Mouse (Mus musculus) myocyte (in vitro differentiated cells): ENCODE data around the gene Gm17482. TPM values are rescaled to one million over a fixed set of nuclear protein-coding genes. Genes with fewer than 3 reads are reported as not detected.
A peak's percentile ranks its signal among the peaks of the same experiment; 100 is the strongest.

Experiments used
- H3K27me3 ChIP-seq: one replicate; pipeline ENCODE4 v1.6.1; 2011; ENCODE audit not compliant: control insufficient read depth, insufficient read depth, insufficient read length
- H3K36me3 ChIP-seq: one replicate; pipeline ENCODE4 v1.6.1; 2011; ENCODE audit not compliant: control insufficient read depth, insufficient read depth
- H3K4me2 ChIP-seq: one replicate; pipeline ENCODE4 v1.6.1; 2011; ENCODE audit warnings: low read depth, control low read depth
- H3K4me3 ChIP-seq: one replicate; pipeline ENCODE4 v1.5.1; 2011; ENCODE audit warnings: mild to moderate bottlenecking, control low read depth, moderate library complexity
- H3K79me2 ChIP-seq: one replicate; pipeline ENCODE4 v1.6.1; 2011; ENCODE audit not compliant: control insufficient read depth, insufficient read depth
- H3ac ChIP-seq: one replicate; pipeline ENCODE4 v1.6.1; 2011; ENCODE audit not compliant: control insufficient read depth, insufficient read length
- CEBPB ChIP-seq: IDR thresholded peaks from 2 replicates; pipeline ENCODE4 v1.6.1; 2011; ENCODE audit warnings: mild to moderate bottlenecking, moderate library complexity; ENCODE audit not compliant: poor library complexity, insufficient read depth, severe bottlenecking
- E2F4 ChIP-seq: IDR thresholded peaks from one replicate; pipeline ENCODE4 v1.6.1; 2011; ENCODE audit warnings: mild to moderate bottlenecking, control low read depth, moderate library complexity; ENCODE audit not compliant: insufficient read depth
- MAX ChIP-seq: IDR thresholded peaks from one replicate; pipeline ENCODE4 v1.6.1; 2011; ENCODE audit warnings: low read depth, mild to moderate bottlenecking, control low read depth
- MYOD1 ChIP-seq, 3 experiments: IDR thresholded peaks; one replicate each; pipeline ENCODE4 v1.6.1; 2011; ENCODE audit warnings: control low read depth in 2 of 3, low read depth in 2 of 3, mild to moderate bottlenecking in 2 of 3, moderate library complexity in 1 of 3; ENCODE audit not compliant: insufficient read length in 2 of 3, control insufficient read depth in 1 of 3
- MYOG ChIP-seq, 3 experiments: IDR thresholded peaks; one replicate each; pipeline ENCODE4 v1.6.1; 2011; ENCODE audit warnings: control low read depth in 2 of 3, low read depth in 2 of 3, mild to moderate bottlenecking in 2 of 3; ENCODE audit not compliant: insufficient read length in 2 of 3, control insufficient read depth in 1 of 3, insufficient read depth in 1 of 3
- POLR2A ChIP-seq: IDR thresholded peaks from one replicate; pipeline ENCODE4 v1.6.1; 2011; ENCODE audit warnings: low read depth, mild to moderate bottlenecking, control low read depth, moderate library complexity; ENCODE audit not compliant: insufficient read length
- POLR2AphosphoS2 ChIP-seq: IDR thresholded peaks from one replicate; pipeline ENCODE4 v1.6.1; 2011; ENCODE audit warnings: low read depth, control low read depth; ENCODE audit not compliant: insufficient read length
- REST ChIP-seq: IDR thresholded peaks from one replicate; pipeline ENCODE4 v1.6.1; 2011; ENCODE audit warnings: mild to moderate bottlenecking, control low read depth, moderate library complexity; ENCODE audit not compliant: insufficient read depth, insufficient read length
- SRF ChIP-seq: IDR thresholded peaks from one replicate; pipeline ENCODE4 v1.6.1; 2011; ENCODE audit warnings: low read depth; ENCODE audit not compliant: control insufficient read depth, insufficient read length
- TCF12 ChIP-seq: IDR thresholded peaks from one replicate; pipeline ENCODE4 v1.6.1; 2011; ENCODE audit warnings: mild to moderate bottlenecking, control low read depth; ENCODE audit not compliant: poor library complexity, insufficient read depth, severe bottlenecking
- TCF3 ChIP-seq: IDR thresholded peaks from one replicate; pipeline ENCODE4 v1.6.1; 2011; ENCODE audit warnings: low read depth, control low read depth; ENCODE audit not compliant: insufficient read length
- polyA plus RNA-seq: library from polyadenylated mRNA; unstranded; fragments of >200 nt; fragmentation: generic; extraction: Trizol; gene quantifications from one replicate; pipeline ENCODE4 v1.2.1, GENCODE M21; 2012; ENCODE audit warnings: missing spikeins

Gene Gm17482
- polyA plus RNA-seq, 1 experiment: not detected

GRCm38 (mm10) chr6:115255171-115255570 lies 28.0 kb downstream of the Gm17482 start:
- TF ChIP-seq TCF12 (no peak), POLR2AphosphoS2 (no peak), MYOD1 (IDR thresholded peaks at IDR 0.05; ENCODE audit: control insufficient read depth in 1 of 3, insufficient read length in 2 of 3, low read depth in 2 of 3) (no peak)
- no peaks in the 10 kb centered on the region for H3K27me3 ChIP-seq
- H3K79me2 ChIP-seq: no peaks in the 10 kb centered on the region

GRCm38 (mm10) chr6:115260507-115260906 lies 33.4 kb downstream of the Gm17482 start:
- no peak overlapping the region for H3K4me2 ChIP-seq
- H3K79me2 ChIP-seq: no peaks in the 10 kb centered on the region
- H3K36me3 ChIP-seq: no peaks in the 10 kb centered on the region
- H3K27me3 ChIP-seq: no peaks in the 10 kb centered on the region
- TF ChIP-seq MYOG (IDR thresholded peaks at IDR 0.05; ENCODE audit: control insufficient read depth in 1 of 3, insufficient read depth in 1 of 3, insufficient read length in 2 of 3, low read depth in 2 of 3) (no peak), POLR2A (no peak), MYOD1 (IDR thresholded peaks at IDR 0.05; ENCODE audit: control insufficient read depth in 1 of 3, insufficient read length in 2 of 3, low read depth in 2 of 3) (no peak), E2F4 (no peak), TCF12 (no peak), MAX (no peak)
- H3K4me3 ChIP-seq: no peak overlapping the region
- no peak overlapping the region for H3ac ChIP-seq

More at GRCm38 (mm10) chr6:115255171-115255570, 28.0 kb downstream of the Gm17482 start:
- H3K4me3 ChIP-seq: no peak overlapping the region
- no peaks in the 10 kb centered on the region for H3K36me3 ChIP-seq
- H3K4me2 ChIP-seq: no peak overlapping the region
- H3ac ChIP-seq: no peak overlapping the region

GRCm38 (mm10) chr6:115266791-115267190 lies 39.6 kb downstream of the Gm17482 start:
- TF ChIP-seq TCF3 (no peak), POLR2AphosphoS2 (no peak), MYOD1 (IDR thresholded peaks at IDR 0.05; ENCODE audit: control insufficient read depth in 1 of 3, insufficient read length in 2 of 3, low read depth in 2 of 3) (peak in 2 of 3 experiments; percentile 58 to 62)
- Histone ChIP-seq H3ac (no peak overlapping the region), H3K36me3 (no peaks in the 10 kb centered on the region), H3K27me3 (no peaks in the 10 kb centered on the region), H3K4me3 (no peak overlapping the region), H3K79me2 (no peaks in the 10 kb centered on the region), H3K4me2 (no peak overlapping the region)

- Histone ChIP-seq H3K27me3 (no peaks in the 10 kb centered on the region), H3K79me2 (no peaks in the 10 kb centered on the region), H3ac (no peak overlapping the region), H3K4me3 (no peak overlapping the region), H3K36me3 (no peaks in the 10 kb centered on the region), H3K4me2 (no peak overlapping the region)
- no peak for TF ChIP-seq POLR2A
- no peak for TF ChIP-seq E2F4
- TF ChIP-seq CEBPB: no peak
Measured at GRCm38 (mm10) chr6:115267916-115268315, 40.8 kb downstream of the Gm17482 start.

- no peaks in the 10 kb centered on the region for H3K79me2 ChIP-seq
- no peak overlapping the region for H3K4me2 ChIP-seq
- H3K27me3 ChIP-seq: no peaks in the 10 kb centered on the region
- no peaks in the 10 kb centered on the region for H3K36me3 ChIP-seq
- H3K4me3 ChIP-seq: no peak overlapping the region
- TF ChIP-seq POLR2A (no peak), REST (no peak), MAX (no peak), TCF12 (no peak), TCF3 (no peak), CEBPB (no peak), MYOD1 (IDR thresholded peaks at IDR 0.05; ENCODE audit: control insufficient read depth in 1 of 3, insufficient read length in 2 of 3, low read depth in 2 of 3) (no peak), SRF (no peak)
- no peak overlapping the region for H3ac ChIP-seq
Measured at GRCm38 (mm10) chr6:115268551-115269385, 41.6 kb downstream of the Gm17482 start.

DNA sequence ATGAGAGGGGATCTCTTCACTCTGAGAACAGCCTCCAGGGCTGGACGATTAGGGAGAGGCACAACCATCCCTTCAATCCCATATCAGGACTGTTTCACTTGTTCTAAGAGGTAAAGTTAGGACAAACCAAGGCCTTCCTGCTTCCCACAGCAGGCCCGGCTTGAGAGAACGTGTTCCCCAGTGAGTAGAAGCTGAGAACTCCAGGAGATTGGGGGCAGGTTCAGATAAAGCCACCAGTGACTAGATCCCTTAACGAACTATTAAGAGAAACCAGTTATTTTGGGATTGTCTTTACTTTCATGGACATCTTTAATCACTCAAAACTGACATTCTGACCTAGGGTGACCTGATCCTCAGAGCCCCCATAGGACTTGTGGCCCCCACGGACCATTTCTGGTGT lies 42.4 kb downstream of the Gm17482 start:
- H3K36me3 ChIP-seq: no peaks in the 10 kb centered on the region
- H3ac ChIP-seq: no peak overlapping the region
- no peaks in the 10 kb centered on the region for H3K27me3 ChIP-seq
- H3K79me2 ChIP-seq: no peaks in the 10 kb centered on the region
- H3K4me2 ChIP-seq: no peak overlapping the region
- no peak overlapping the region for H3K4me3 ChIP-seq
- TF ChIP-seq REST: no peak
- no peak for TF ChIP-seq E2F4
- no peak for TF ChIP-seq MYOG (IDR thresholded peaks at IDR 0.05; ENCODE audit: control insufficient read depth in 1 of 3, insufficient read depth in 1 of 3, insufficient read length in 2 of 3, low read depth in 2 of 3)
- no peak for TF ChIP-seq MAX
- no peak for TF ChIP-seq TCF12
